Mouse (Mus musculus) right cerebral cortex, postnatal 25 days (tissue): ENCODE data around the gene Pax7.

Experiments
- DNase-seq: peaks from one replicate; pipeline ENCODE4 v3.0.0; 2022

The Pax7 gene

DNA sequence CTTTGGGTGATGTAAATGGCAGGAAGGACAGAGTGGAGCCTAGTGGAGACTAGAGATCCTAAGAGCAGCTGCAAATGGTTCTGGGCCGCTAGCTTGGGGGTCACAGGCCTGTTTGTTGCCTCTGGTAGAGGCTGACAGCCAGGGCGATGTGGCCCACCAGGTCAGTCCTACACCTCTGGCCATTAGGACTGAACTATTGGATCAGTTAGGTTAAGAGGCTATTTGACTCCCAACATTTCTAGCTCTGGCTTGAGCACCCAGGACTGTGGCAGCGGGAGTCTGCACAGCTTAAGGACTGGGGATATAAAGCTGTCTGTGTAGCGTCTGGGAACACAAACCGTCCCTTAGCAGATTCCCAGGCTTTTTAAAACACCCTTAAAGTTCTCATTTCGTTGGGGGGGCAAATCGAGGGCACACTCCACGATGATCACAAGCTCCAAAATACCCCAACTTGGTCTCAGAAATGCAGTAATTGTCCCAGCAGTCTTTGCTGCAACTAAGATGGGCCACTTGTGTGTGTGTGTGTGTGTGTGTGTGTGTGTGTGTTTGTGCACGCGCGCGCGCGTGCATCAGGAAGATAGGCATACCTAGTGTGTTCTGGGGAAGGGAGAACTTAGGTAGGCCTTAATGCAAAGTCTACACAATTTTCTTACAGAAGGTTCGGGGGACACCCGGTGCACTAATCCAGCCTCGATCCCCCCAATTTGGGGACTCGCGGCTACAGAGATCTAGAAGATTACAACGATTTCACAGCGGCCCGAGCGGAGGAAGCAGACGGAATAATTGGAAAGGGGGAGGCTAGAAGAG lies 2.5 kb downstream of the Pax7 start:
- no peak for DNase-seq

DNA sequence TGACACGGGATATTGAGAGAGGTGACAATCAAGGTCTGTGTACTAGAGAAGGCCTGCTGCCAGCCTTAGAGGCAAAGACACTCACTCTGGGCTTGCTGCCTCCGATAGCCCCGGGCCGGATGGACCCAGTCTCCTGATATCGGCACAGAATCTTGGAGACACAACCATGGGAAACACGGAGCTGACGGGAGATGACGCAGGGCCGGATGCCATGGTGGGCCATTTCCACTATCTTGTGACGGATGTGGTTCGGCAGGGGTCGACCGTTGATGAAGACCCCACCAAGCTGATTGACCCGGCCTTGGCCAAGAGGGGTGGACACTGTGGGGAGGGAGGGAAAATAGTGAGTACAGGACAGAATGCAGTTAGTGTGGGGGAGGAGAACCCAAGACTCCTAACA lies 3.3 kb downstream of the Pax7 start:
- DNase-seq = no peak

DNA sequence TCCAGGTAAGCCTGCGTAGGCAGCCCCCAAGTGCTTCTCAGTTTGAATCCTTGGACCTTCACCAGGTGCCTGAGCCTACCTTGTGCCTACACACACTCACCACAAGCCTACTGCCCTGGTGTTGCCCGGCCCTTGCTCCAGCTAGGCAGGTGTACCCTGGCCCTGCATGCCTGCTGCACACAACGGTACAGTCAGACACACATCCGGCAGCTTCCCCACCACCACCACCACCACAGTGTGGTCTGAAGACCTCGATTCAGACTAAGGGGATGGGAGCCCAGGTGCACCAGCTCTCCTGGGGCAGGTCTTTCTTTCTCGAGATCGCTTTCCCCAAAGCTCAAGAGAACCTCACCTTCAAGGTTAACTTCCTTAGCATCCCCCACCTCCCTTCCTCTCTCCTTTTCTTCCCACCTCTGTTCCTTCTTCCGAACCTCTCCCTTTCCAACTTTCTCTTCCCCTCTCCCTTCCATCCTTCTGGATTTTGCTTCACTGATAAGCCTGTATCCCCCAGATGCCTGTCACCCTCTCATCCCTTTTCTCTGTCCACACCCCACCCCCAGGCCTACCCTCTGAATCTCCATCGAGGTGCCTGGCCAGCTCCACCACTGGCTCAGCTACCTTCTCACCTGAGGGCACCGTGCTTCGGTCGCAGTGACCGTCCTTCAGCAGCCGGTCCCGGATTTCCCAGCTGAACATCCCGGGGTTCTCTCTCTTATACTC lies 4.3 kb downstream of the Pax7 start:
- DNase-seq = no peak

DNA sequence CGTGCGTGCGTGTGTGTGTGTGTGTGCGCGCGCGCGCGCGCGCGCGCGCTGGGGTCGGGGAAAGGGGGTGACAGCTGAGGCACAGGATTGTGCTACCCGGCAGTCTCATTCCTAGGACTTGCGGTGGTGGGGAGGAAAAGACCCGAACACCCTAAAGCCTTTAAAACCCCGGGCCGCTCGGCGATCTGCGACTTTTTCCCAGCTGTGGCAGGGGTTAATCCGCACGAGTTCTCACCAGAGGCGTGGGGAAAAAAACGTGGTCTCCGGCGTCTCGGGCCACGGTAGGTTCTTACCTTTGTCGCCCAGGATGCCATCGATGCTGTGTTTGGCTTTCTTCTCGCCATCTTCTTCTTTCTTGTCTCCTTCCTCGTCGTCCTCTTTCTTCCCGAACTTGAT lies 5.0 kb downstream of the Pax7 start:
- no peak for DNase-seq

DNA sequence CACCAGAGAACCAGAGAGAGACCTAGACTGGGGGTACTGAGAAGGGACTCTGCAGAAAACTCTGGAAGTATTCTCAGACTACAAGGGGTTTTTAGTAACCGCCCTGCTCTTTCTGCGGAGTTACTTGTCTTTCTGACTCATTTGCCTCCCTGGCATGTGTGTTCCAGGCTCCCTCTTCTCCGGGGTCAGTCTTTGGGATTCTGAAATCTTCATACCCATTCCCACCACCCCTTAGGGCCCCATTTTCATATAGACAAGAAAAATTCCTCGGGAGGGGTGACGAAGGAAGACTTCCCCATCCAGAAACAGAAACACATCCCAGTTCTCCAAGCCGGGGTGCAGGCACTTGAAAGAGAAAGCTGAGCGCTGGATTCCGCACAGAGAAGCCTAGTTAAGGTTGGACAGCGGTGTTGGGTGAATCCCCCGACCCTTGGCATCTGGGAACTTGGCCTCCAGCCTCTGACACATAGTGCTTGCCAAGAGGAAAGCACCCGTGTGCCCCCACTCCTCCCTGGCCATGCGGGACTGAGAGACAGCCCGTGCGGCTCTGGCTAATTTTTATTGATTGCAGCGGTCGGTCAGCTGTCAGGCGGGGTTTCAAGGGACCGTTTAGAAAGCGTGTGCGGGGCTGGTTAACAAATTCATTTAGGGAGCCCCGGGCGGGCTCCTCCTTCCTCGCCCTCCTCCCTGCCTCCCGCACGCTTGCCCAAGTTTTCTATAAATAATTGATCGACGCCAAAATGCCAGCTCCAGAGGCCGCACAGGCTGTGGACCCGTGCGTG lies 5.6 kb downstream of the Pax7 start:
- DNase-seq = no peak

DNA sequence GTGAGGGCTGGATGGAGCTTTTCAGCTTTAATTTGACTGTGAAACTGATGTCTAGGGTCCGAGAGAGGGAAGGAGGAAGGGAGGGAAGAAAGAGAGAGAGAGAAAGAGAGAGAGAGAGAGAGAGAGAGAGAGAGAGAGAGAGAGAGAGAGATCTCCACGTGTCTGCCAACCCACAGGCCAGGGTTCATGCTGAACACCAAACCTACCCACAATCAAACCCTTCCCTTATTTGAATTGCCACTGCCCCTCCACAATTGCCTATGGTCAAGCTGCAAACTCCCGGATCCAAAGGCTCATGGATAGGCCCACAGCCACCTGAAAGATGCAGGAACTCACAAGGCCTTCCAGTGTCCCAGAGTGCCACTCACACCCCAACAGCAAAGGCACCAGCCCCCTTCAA lies 7.1 kb downstream of the Pax7 start:
- no peak for DNase-seq

DNA sequence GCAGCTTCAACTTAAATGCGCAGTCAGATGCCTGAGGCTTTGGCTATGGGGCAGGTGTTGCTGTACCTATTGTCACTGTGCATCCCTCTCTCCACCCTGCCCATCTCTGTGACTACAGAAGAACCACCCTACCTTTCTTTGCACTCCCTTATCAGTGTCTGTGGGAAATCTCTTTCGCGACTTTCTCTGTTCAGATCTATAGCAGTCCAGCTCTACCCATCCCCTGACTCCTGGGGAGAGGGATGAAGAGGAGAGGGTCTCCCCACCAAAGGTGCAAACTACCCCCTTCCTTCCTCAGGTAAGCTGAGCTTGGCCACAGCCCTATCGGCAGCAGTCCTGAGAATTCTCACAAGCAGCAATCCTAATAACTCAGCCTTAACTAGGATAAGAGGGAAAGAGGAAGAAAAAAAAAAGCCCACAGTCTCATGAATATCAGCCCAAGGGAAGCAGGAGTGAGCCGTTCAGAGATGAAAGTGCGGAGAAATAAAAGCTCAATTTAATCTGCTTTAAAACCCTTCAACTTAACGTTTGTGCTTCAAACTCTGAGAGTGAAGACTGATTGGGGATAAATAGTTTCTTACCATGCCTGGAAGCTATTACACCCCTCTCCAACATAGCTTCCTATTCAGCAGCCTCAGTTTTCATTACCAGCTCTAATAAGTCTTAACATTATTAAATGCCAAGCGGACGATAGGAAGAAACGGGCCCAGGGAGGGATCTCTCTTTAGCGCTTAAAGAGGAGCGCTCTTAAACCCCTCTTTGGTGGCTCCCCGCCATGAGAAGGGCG lies 7.8 kb downstream of the Pax7 start:
- DNase-seq = no peak

DNA sequence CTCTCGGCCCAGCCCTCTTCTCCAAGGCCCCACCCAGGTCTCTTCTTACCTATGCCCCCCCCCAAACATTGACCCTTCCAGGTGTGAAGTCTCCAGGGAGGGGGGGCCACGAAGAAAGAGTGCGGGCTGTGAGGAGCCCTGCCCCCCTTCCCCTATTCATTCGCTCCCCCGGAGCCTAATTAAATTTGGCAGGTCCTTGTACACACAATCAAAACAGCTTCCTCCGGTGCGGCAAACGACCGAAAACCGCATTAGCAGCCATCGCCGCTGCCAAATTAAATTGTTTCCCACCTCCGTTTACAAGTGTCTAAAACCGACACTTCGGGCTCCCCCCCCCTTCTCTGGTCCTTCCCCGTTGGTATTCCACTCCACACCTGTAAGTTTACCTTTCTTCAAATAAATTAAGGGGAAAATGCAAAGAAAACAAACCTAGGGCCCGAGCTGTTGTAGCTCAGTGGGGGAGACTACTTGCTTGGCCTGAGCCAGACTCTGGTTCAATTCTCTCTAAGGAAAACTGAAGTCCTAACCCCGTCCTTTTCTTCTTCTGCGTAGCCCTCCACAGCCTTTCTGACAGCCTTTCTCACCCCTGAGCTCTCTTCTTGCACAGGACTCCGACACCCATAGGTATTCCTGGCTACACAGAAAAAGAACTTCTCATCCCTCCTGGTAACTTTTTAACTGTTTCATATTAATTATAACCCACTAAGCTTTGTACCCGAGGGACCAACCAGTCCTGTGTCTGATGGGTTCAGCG lies 8.6 kb downstream of the Pax7 start:
- DNase-seq = no peak

DNA sequence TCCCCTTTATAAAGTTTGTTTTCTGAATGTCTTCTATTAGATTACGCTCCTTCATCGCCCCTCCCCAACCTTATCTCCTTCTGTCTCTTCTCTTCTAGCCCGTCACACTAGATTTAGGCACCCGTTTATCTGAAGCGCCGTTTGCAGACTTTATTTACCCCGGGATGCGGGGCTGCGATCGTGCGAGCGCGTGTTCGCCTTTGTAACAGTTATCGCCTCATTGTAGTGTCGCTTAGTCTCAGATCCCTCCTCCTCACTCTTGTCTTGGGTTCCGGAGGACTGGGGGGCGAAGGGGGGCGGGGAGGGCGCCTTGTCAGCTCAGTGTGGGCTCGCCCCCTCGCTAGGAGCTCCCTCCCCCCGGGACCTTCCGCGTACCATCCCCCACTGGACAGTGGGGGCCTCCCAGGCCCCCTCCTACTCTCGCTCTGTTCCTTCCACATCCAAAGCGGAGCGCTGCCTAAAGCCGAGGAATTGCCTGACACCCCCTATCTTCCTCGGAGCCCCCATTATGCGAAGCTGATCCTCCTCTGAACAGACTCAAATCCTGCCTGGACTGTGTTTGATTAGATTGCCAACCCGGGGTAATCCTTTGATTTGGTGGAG lies 9.4 kb downstream of the Pax7 start:
- no peak for DNase-seq

DNA sequence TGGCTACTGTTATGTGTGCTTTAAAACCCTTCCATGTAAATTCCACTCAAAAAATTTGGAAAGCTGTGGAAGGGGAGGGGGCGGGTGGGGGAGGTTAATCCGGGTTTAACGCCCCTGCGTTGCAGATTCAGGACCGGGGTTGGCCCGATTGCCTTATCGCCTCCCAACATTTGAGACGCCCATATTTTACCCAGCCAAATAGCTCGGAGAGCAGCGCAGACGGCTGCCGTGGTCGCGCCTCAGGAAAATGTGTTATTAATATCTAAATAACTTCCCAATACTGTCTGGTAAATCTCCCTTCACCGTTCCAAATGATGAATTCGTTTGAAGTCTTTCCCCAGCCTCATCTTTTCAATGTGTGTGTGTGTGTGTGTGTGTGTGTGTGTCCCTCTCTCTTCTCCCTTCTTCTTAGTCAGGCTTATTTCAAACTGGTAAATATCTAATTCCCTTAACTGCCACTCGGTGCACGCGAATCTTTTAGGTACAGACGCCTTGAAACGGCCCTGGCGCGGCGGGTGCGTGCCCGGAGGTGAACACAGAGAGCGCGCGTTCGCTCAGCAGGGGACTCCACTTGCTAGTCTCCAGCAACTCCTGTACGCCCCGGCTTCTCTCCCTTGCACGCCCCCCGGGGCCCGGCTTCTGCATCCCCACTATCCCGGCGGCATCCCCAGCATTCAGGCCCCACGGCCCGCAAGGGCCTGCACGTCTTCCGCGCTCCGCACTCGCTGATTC lies 10.0 kb downstream of the Pax7 start:
- no peak for DNase-seq

DNA sequence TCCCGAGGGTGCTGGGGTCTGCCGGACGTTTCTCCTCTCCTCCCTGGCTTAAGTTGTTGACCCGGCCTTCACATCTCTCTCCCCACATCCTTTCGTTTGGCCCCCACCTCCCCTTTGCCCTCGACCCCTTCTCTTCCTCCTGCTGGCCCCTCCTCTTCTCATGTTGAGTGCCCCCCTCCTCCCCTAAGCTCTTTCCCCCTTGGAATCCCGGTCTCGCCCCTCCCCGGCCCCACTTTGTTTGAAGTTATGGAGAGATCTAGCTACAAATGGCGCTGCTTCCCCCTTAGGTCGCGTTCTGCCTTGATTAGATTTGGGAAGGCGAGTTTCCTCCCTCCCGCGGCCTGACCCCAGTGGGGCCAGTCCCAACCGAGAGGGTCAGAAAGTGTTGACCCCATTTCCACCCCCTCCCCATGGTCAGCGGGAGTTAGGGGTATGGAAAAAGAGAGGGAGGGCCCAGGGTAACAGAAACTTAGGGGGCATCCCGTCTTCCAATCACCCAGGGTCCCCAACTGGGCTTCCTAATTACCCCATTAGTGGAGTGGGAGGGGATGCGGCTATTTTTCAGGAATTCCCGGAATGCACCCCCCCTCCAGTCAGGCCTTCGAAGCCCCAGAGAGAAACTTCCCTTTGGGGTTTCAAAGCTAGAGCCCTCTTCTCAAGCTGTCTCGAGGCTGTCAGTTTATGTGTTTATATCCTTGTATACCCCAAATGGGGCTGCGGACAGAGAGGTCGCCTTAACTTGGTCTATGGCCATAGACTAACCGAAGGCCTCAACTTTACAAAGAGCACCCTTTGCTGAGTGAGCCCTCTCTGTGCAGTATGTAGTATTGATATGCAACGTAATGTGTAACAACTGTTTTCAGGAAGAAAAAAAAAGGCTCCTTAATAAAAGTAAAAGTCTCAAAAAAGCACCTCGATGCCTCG lies 10.9 kb downstream of the Pax7 start:
- DNase-seq = no peak

DNA sequence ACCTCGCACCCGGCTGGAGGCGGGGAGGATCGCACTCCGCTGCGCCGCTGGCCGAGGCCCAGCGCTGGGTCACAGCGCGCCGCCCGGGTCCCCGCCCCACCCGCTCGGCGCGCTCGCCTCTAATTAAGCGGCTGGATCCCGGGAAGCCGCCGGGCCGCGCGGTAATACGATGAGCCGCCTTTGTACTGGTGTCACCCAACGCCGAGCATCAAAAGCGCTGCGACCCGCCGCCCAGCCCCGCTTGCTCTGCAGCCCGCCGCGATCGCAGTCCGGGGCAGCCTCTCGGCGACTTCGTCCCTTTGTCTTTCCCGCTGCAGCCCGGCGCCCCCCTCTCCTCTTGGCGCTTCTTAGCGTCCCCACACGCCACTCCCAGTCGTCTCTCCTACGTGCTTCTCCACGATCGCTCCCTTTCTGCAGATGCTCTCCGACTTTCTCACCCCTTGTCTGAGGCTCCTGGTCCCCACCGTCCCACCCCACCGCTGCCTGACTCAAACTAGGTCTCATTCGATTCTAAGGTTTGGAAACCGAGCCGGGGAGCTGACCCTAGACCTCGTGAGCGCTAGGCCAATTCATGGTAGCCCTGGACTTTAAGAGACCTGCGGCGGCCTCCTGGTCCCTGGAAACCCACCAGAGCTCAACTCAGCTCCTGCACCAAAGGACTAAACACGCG lies 11.7 kb downstream of the Pax7 start:
- DNase-seq = no peak

DNA sequence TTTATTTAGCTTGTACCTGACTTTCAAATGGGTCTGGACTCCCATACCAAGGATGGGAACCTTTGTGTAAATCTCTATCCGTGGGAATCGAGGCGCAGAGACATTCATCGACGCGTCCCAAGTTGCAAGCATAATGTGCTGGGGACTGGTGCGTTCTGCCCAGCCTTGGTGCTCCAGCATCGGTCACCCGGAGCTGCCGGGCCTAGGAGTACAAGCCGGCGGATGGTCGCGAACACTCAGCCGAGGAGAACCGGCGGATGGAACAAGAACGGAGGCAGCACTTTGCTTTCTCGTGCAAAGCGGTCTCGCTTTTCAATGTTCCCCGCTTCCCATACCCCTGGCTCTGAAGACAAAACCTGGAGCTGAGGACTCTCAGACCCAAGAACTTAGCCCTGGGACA lies 12.3 kb downstream of the Pax7 start:
- DNase-seq = no peak

DNA sequence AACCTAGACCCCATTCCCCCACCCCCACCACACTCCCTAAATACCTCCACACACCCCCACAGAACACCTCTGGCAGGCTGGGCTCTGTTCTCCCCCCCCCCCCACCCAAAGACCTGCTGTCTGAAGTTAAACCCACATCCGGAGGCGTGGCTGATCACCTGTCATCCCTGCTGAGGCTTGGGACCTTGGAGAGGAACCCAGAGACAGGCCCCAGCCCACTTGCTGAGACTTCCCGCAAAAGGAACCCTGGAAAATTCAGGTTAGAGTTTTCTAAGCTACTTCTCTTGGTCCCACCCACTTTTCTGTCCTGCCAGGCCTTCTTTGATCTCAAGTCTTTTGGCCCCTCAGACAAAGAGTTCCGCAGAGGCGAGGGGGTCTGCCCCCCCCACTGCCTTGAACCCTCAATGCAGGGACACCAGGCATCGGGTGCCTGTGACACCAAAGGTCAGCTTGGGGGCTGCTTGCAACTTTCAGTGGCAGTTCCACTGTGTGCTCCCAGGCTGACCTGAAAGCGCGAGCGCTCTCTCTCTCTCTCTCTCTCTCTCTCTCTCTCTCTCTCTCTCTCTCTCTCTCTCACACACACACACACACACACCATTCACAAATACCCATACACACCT lies 13.8 kb downstream of the Pax7 start:
- no peak for DNase-seq

DNA sequence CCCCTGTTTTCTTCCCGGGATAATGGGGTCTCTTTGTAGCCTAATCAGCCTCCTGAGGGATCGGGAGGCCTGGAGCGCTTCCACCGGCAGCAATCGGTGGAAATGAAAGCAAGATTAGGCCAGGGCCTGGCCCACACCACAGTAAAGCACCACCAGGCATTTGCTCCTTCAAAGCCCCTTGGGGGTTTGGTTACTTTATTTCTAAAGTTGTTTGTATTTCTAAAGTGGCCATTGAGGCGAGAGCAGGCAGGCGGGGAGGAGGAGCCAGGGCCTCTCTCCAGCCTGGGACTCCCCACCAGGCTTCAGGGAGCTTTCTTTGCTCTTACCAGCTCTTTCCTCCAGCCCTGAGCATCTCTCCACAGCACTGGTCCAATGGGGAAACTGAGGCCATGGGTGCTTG lies 15.2 kb downstream of the Pax7 start:
- no peak for DNase-seq

DNA sequence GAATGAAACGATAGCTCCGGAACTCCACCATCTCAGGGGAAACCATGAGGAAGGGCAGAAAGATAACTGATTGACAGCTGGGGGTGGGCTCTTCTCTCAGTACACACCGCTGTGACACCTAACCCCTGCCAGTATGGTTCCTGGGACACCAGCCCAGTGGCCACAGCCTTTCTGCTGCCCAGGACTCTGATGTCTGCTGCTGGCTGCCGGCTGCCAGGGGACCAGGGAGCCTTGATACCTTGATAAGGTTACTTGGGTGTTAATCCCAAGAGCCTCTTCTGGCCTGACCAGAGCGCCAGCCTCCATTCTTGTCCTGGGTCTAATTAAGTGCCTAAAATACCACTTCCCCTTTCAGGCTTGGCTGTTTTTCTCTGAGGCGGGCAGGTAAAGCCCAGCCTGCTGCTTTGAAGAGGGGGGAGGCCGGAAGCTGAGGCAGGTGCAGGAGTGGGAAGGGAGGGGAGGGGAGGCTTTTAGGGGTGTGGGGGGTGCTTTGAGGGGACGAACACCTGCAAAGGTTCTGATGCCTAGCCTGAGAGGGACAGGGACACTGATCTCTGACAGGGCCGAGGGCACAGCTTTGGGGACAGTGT lies 19.9 kb downstream of the Pax7 start:
- no peak for DNase-seq

DNA sequence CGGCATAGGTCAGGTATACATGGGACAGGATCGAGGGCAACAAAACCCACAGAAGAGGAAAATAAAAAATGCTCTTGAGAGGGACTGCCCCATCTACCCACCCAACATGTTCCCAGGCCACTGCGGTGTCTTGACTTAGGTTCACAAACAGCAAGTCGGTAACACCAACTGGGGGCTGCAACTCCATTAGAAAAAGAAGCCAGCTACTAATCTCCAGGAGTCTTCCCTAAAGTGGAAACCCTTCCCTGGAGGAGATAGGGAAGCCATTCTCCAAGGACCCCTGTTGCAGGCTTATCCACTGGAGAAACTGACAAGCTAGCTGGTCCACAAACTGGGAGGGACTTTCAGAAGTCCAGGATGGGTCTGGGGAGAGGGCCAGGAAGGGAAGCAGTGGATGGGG lies 21.4 kb downstream of the Pax7 start:
- DNase-seq = no peak

DNA sequence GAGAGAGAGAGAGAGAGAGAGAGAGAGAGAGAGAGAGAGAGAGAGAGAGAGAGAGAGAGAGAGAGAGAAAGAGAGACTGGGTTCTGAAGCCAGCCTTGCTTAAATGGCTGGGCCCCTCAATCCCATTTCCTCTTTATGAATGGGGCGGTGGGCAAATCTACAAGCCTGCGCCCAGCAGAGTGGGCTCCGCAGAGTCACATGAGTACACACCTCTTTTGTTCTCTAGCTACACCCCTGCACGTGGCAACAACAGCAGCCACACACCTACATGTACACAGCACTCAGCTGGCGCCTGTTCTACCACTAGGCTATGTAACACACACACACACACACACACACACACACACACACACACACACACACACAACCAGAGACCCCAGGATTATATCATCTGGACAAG lies 21.9 kb downstream of the Pax7 start:
- no peak for DNase-seq
